Mouse (Mus musculus): ENCODE results near the gene Duox1. TPM values are rescaled to one million over a fixed set of nuclear protein-coding genes. Genes with fewer than 3 reads are reported as not detected.
"Not testable (repeated sequence)": the region's sequence is repeated elsewhere in the genome, so short reads cannot be mapped to it uniquely, and the experiment has no call there.

Duox1 gene
- total RNA-seq, 2 experiments from 2014 or later: 0.15 to 0.26 TPM

GRCm38 (mm10) chr2:122305097-122305892 lies 10.2 kb upstream of the Duox1 start:
- DNase-seq (ENCODE audit: extremely low spot score in 1 of 2, low spot score in 2 of 2): no peak
- intact Hi-C loops (cut with DNase I): loop anchor here (10.0 kb wide), 1 partner anchor 250 kb away; no protein-coding TSS in a partner anchor

GRCm38 (mm10) chr2:122306184-122306583 lies 9.3 kb upstream of the Duox1 start:
- peak; percentile 36 to 51 for DNase-seq (ENCODE audit: extremely low spot score in 1 of 2, low spot score in 2 of 2)
- intact Hi-C loops (cut with DNase I): loop anchor here (10.0 kb wide), 1 partner anchor 249 kb away; no protein-coding TSS in a partner anchor

- intact Hi-C loops (cut with DNase I): loop anchor here (10.0 kb wide), 1 partner anchor 245 kb away; no protein-coding TSS in a partner anchor
- no peak for DNase-seq (ENCODE audit: extremely low spot score in 1 of 2, low spot score in 2 of 2)
Measured at GRCm38 (mm10) chr2:122309647-122310046, 5.8 kb upstream of the Duox1 start.

GRCm38 (mm10) chr2:122311561-122311960 lies 3.9 kb upstream of the Duox1 start:
- intact Hi-C loops (cut with DNase I): no loop called here

GRCm38 (mm10) chr2:122312722-122313417 lies 2.6 kb upstream of the Duox1 start:
- peak in 1 of 2 experiments; percentile 72 for DNase-seq (ENCODE audit: extremely low spot score in 1 of 2, low spot score in 2 of 2)

More at GRCm38 (mm10) chr2:122311561-122311960, 3.9 kb upstream of the Duox1 start:
- DNase-seq (ENCODE audit: extremely low spot score in 1 of 2, low spot score in 2 of 2): no peak

GRCm38 (mm10) chr2:122313536-122313935 lies 1.9 kb upstream of the Duox1 start, which contains the start of gene Duoxa1:
TSS of gene Duoxa1 (minus strand) at chr2:122313730.
- intact Hi-C loops (cut with DNase I): no loop called here
- DNase-seq (ENCODE audit: extremely low spot score in 1 of 2, low spot score in 2 of 2): no peak

More at GRCm38 (mm10) chr2:122312722-122313417, 2.6 kb upstream of the Duox1 start:
- intact Hi-C loops (cut with DNase I): no loop called here

- intact Hi-C loops (cut with DNase I): no loop called here
- DNase-seq (ENCODE audit: extremely low spot score in 1 of 2, low spot score in 2 of 2): no peak
Measured at GRCm38 (mm10) chr2:122317384-122317783, 1.9 kb downstream of the Duox1 start.

- DNase-seq (ENCODE audit: extremely low spot score in 1 of 2, low spot score in 2 of 2): no peak
- intact Hi-C loops (cut with DNase I): no loop called here
Measured at GRCm38 (mm10) chr2:122323960-122324359, 8.5 kb downstream of the Duox1 start.

- DNase-seq (ENCODE audit: extremely low spot score in 1 of 2, low spot score in 2 of 2): no peak
- intact Hi-C loops (cut with DNase I): no loop called here
Measured at GRCm38 (mm10) chr2:122324586-122324985, 9.1 kb downstream of the Duox1 start.

- DNase-seq (ENCODE audit: extremely low spot score in 1 of 2, low spot score in 2 of 2): no peak
- intact Hi-C loops (cut with DNase I): no loop called here
Measured at GRCm38 (mm10) chr2:122325361-122325760, 9.9 kb downstream of the Duox1 start.

- DNase-seq (ENCODE audit: extremely low spot score in 1 of 2, low spot score in 2 of 2): no peak
- intact Hi-C loops (cut with DNase I): no loop called here
Measured at GRCm38 (mm10) chr2:122327986-122328385, 12.5 kb downstream of the Duox1 start.

- DNase-seq (ENCODE audit: extremely low spot score in 1 of 2, low spot score in 2 of 2); intact Hi-C loops (cut with DNase I): not testable (repeated sequence)
Measured at GRCm38 (mm10) chr2:122330317-122330716, 14.8 kb downstream of the Duox1 start.

GRCm38 (mm10) chr2:122332222-122332621 lies 16.8 kb downstream of the Duox1 start:
- DNase-seq (ENCODE audit: extremely low spot score in 1 of 2, low spot score in 2 of 2): no peak

GRCm38 (mm10) chr2:122334170-122334569 lies 18.7 kb downstream of the Duox1 start:
- peak in 1 of 2 experiments; percentile 51 for DNase-seq (ENCODE audit: extremely low spot score in 1 of 2, low spot score in 2 of 2)
- intact Hi-C loops (cut with DNase I): no loop called here

More at GRCm38 (mm10) chr2:122332222-122332621, 16.8 kb downstream of the Duox1 start:
- intact Hi-C loops (cut with DNase I): no loop called here

- intact Hi-C loops (cut with DNase I): no loop called here
Measured at GRCm38 (mm10) chr2:122337291-122337690, 21.8 kb downstream of the Duox1 start.

GRCm38 (mm10) chr2:122345106-122345893 lies 29.8 kb downstream of the Duox1 start:
- DNase-seq (ENCODE audit: extremely low spot score in 1 of 2, low spot score in 2 of 2): no peak
- intact Hi-C loops (cut with DNase I): no loop called here

More at GRCm38 (mm10) chr2:122337291-122337690, 21.8 kb downstream of the Duox1 start:
- no peak for DNase-seq (ENCODE audit: extremely low spot score in 1 of 2, low spot score in 2 of 2)

- DNase-seq (ENCODE audit: extremely low spot score in 1 of 2, low spot score in 2 of 2); intact Hi-C loops (cut with DNase I): not testable (repeated sequence)
Measured at GRCm38 (mm10) chr2:122346164-122346563, 30.7 kb downstream of the Duox1 start.

- no peak for DNase-seq (ENCODE audit: extremely low spot score in 1 of 2, low spot score in 2 of 2)
- intact Hi-C loops (cut with DNase I): no loop called here
Measured at GRCm38 (mm10) chr2:122347257-122347656, 31.8 kb downstream of the Duox1 start.

Data from left cerebral cortex, postnatal 10 days (tissue).